Mouse (Mus musculus) lung, postnatal 25 days (tissue): Measurements from ENCODE around the gene Upp1.
"Not testable (repeated sequence)": the region's sequence is repeated elsewhere in the genome, so short reads cannot be mapped to it uniquely, and the experiment has no call there.

Source experiments
- DNase-seq: peaks from one replicate; pipeline ENCODE4 v3.0.0; 2022; ENCODE audit warnings: low spot score

Gene Upp1

GRCm38 (mm10) chr11:9118050-9118420 is at the start of gene Upp1:
TSS of gene Upp1 (plus strand) at chr11:9118103.
- DNase-seq: no peak

GRCm38 (mm10) chr11:9076444-9076843 is 41.5 kb upstream of the Upp1 start:
- DNase-seq: no peak

GRCm38 (mm10) chr11:9113189-9113588 is 4.7 kb upstream of the Upp1 start:
- DNase-seq: no peak

GRCm38 (mm10) chr11:9115367-9116120 is 2.4 kb upstream of the Upp1 start:
- no peak for DNase-seq

GRCm38 (mm10) chr11:9116121-9116520 is 1.8 kb upstream of the Upp1 start:
- no peak for DNase-seq

GRCm38 (mm10) chr11:9116916-9117315 is 987 bp upstream of the Upp1 start:
- DNase-seq: no peak

GRCm38 (mm10) chr11:9117358-9118049 is 399 bp upstream of the Upp1 start:
- DNase-seq: peak; percentile 74

GRCm38 (mm10) chr11:9118421-9119121 is 668 bp downstream of the Upp1 start:
- peak; percentile 34 for DNase-seq

GRCm38 (mm10) chr11:9119231-9120020 is 1.5 kb downstream of the Upp1 start:
- no peak for DNase-seq

- DNase-seq: no peak
These were observed 4.4 kb downstream of the Upp1 start for GRCm38 (mm10) chr11:9122315-9122714.

GRCm38 (mm10) chr11:9126373-9127107 is 8.6 kb downstream of the Upp1 start:
- no peak for DNase-seq

- no peak for DNase-seq
These were observed 10.2 kb downstream of the Upp1 start for GRCm38 (mm10) chr11:9128110-9128509.

GRCm38 (mm10) chr11:9129528-9129927 is 11.6 kb downstream of the Upp1 start:
- DNase-seq: no peak

- no peak for DNase-seq
These were observed 13.8 kb downstream of the Upp1 start for GRCm38 (mm10) chr11:9131688-9132087.

- DNase-seq: no peak
These were observed 17.8 kb downstream of the Upp1 start for GRCm38 (mm10) chr11:9135589-9136246.

- peak; percentile 66 for DNase-seq
These were observed 18.6 kb downstream of the Upp1 start for GRCm38 (mm10) chr11:9136471-9136870.

- DNase-seq: no peak
These were observed 27.2 kb downstream of the Upp1 start for GRCm38 (mm10) chr11:9145113-9145512.

- DNase-seq: no peak
These were observed 28.2 kb downstream of the Upp1 start for GRCm38 (mm10) chr11:9146115-9146514.

GRCm38 (mm10) chr11:9146683-9147082 is 28.8 kb downstream of the Upp1 start:
- DNase-seq: no peak

- DNase-seq: no peak
These were observed 30.3 kb downstream of the Upp1 start for GRCm38 (mm10) chr11:9148206-9148605.

- not testable (repeated sequence) for DNase-seq
These were observed 32.5 kb downstream of the Upp1 start for GRCm38 (mm10) chr11:9150403-9150802.
